Mouse (Mus musculus): ENCODE results near the gene Kcnab2. TPM values are rescaled to one million over a fixed set of nuclear protein-coding genes. Genes with fewer than 3 reads are reported as not detected.

Kcnab2 gene
- polyA plus RNA-seq (2012; rRNA removed) = 1.3 and 2.1 TPM in 2 replicates

GRCm38 (mm10) chr4:152477466-152478223 lies at the start of gene Kcnab2:
Kcnab2 (minus strand) TSS chr4:152477871.

GRCm38 (mm10) chr4:152476427-152477023 lies 1.1 kb downstream of the Kcnab2 start, which contains the start of gene Nphp4:
Nphp4 (plus strand) TSS chr4:152476706.

Other genes with a start within 250 kb of the Kcnab2 start
- gene Gpr153, start 203.6 kb downstream of the Kcnab2 start, polyA plus RNA-seq (2012; rRNA removed) = 9.9 and 15.4 TPM in 2 replicates
- gene Hes3, start 186.2 kb downstream of the Kcnab2 start, polyA plus RNA-seq (2012; rRNA removed) = not detected in 2 replicates
- 12.2 and 15.1 TPM in 2 replicates for gene Icmt, start 180.6 kb downstream of the Kcnab2 start, polyA plus RNA-seq (2012; rRNA removed)
- 2.5 and 2.9 TPM in 2 replicates for gene Rnf207, start 158.9 kb downstream of the Kcnab2 start, polyA plus RNA-seq (2012; rRNA removed)
- 3.8 and 6.2 TPM in 2 replicates for gene Rpl22, start 152.1 kb downstream of the Kcnab2 start, polyA plus RNA-seq (2012; rRNA removed)
- gene Chd5, start 139.2 kb downstream of the Kcnab2 start, polyA plus RNA-seq (2012; rRNA removed) = 0.38 and 0.61 TPM in 2 replicates
- 0.66 and 0.67 TPM in 2 replicates for gene Nphp4, start 1.2 kb downstream of the Kcnab2 start, polyA plus RNA-seq (2012; rRNA removed)